Mouse (Mus musculus): ENCODE measurements around the gene Clec2h. TPM values are rescaled to one million over a fixed set of nuclear protein-coding genes. Genes with fewer than 3 reads are reported as not detected.
"Not testable (repeated sequence)": the region's sequence is repeated elsewhere in the genome, so short reads cannot be mapped to it uniquely, and the experiment has no call there.

The Clec2h gene
- not detected in 2 replicates for polyA plus RNA-seq (2012; rRNA removed)

GRCm38 (mm10) chr6:128662206-128662605 is at the start of gene Clec2h:
Clec2h (plus strand) TSS chr6:128662385.
- no peak within 1 kb of the TSS for H3K27ac ChIP-seq (ENCODE audit: insufficient read depth, low read length)
- no peak within 1 kb of the TSS for H3K4me3 ChIP-seq (ENCODE audit: insufficient read depth, low read length)
- no peaks in the 10 kb centered on the region for H3K4me1 ChIP-seq (ENCODE audit: control insufficient read depth, insufficient read depth, low read length)
- TF ChIP-seq CTCF (IDR thresholded peaks at IDR 0.05; ENCODE audit: extremely low read depth, insufficient read depth, low read length) (no peak), POLR2A (IDR thresholded peaks at IDR 0.05; ENCODE audit: extremely low read depth, insufficient read depth, low read length) (no peak)

GRCm38 (mm10) chr6:128622733-128623132 is 39.5 kb upstream of the Clec2h start:
- Histone ChIP-seq H3K4me3 (ENCODE audit: insufficient read depth, low read length) (no peak overlapping the region), H3K27ac (ENCODE audit: insufficient read depth, low read length) (no peak overlapping the region), H3K4me1 (ENCODE audit: control insufficient read depth, insufficient read depth, low read length) (no peaks in the 10 kb centered on the region; the same call in 1 of the 2 replicates)
- TF ChIP-seq CTCF (IDR thresholded peaks at IDR 0.05; ENCODE audit: extremely low read depth, insufficient read depth, low read length), result no peak
- no peak for TF ChIP-seq POLR2A (IDR thresholded peaks at IDR 0.05; ENCODE audit: extremely low read depth, insufficient read depth, low read length)

GRCm38 (mm10) chr6:128623433-128623832 is 38.8 kb upstream of the Clec2h start, which contains the start of gene Klrb1a:
Klrb1a (minus strand) TSS chr6:128623533.
- not testable (repeated sequence) for H3K4me1 ChIP-seq (ENCODE audit: control insufficient read depth, insufficient read depth, low read length); H3K4me3 ChIP-seq (ENCODE audit: insufficient read depth, low read length); H3K27ac ChIP-seq (ENCODE audit: insufficient read depth, low read length)

GRCm38 (mm10) chr6:128624425-128624824 is 37.8 kb upstream of the Clec2h start:
- no peak for TF ChIP-seq POLR2A (IDR thresholded peaks at IDR 0.05; ENCODE audit: extremely low read depth, insufficient read depth, low read length)
- TF ChIP-seq CTCF (IDR thresholded peaks at IDR 0.05; ENCODE audit: extremely low read depth, insufficient read depth, low read length), result no peak
- Histone ChIP-seq H3K4me3 (ENCODE audit: insufficient read depth, low read length) (no peak overlapping the region), H3K27ac (ENCODE audit: insufficient read depth, low read length) (no peak overlapping the region), H3K4me1 (ENCODE audit: control insufficient read depth, insufficient read depth, low read length) (no peaks in the 10 kb centered on the region; the same call in 1 of the 2 replicates)

GRCm38 (mm10) chr6:128625246-128625645 is 36.9 kb upstream of the Clec2h start:
- not testable (repeated sequence) for H3K4me1 ChIP-seq (ENCODE audit: control insufficient read depth, insufficient read depth, low read length); H3K4me3 ChIP-seq (ENCODE audit: insufficient read depth, low read length); H3K27ac ChIP-seq (ENCODE audit: insufficient read depth, low read length)

GRCm38 (mm10) chr6:128629771-128630739 is 32.1 kb upstream of the Clec2h start:
- TF ChIP-seq CTCF (IDR thresholded peaks at IDR 0.05; ENCODE audit: extremely low read depth, insufficient read depth, low read length), result peak; percentile 67
- H3K4me3 ChIP-seq (ENCODE audit: insufficient read depth, low read length); H3K4me1 ChIP-seq (ENCODE audit: control insufficient read depth, insufficient read depth, low read length); H3K27ac ChIP-seq (ENCODE audit: insufficient read depth, low read length): not testable (repeated sequence)

GRCm38 (mm10) chr6:128630912-128631905 is 31.0 kb upstream of the Clec2h start:
- not testable (repeated sequence) for H3K27ac ChIP-seq (ENCODE audit: insufficient read depth, low read length); H3K4me1 ChIP-seq (ENCODE audit: control insufficient read depth, insufficient read depth, low read length)

GRCm38 (mm10) chr6:128640673-128641072 is 21.5 kb upstream of the Clec2h start:
- H3K4me3 ChIP-seq (ENCODE audit: insufficient read depth, low read length), result no peak overlapping the region

More at GRCm38 (mm10) chr6:128630912-128631905, 31.0 kb upstream of the Clec2h start:
- not testable (repeated sequence) for H3K4me3 ChIP-seq (ENCODE audit: insufficient read depth, low read length)

GRCm38 (mm10) chr6:128641116-128641716 is 21.0 kb upstream of the Clec2h start:
- H3K27ac ChIP-seq (ENCODE audit: insufficient read depth, low read length), result no peak overlapping the region
- H3K4me1 ChIP-seq (ENCODE audit: control insufficient read depth, insufficient read depth, low read length), result no peaks in the 10 kb centered on the region
- no peak overlapping the region for H3K4me3 ChIP-seq (ENCODE audit: insufficient read depth, low read length)
- TF ChIP-seq CTCF (IDR thresholded peaks at IDR 0.05; ENCODE audit: extremely low read depth, insufficient read depth, low read length), result no peak

More at GRCm38 (mm10) chr6:128640673-128641072, 21.5 kb upstream of the Clec2h start:
- Histone ChIP-seq H3K27ac (ENCODE audit: insufficient read depth, low read length) (no peak overlapping the region), H3K4me1 (ENCODE audit: control insufficient read depth, insufficient read depth, low read length) (no peaks in the 10 kb centered on the region)
- no peak for TF ChIP-seq POLR2A (IDR thresholded peaks at IDR 0.05; ENCODE audit: extremely low read depth, insufficient read depth, low read length)
- no peak for TF ChIP-seq CTCF (IDR thresholded peaks at IDR 0.05; ENCODE audit: extremely low read depth, insufficient read depth, low read length)
